Mouse (Mus musculus) mouse embryonic stem cell (cell line): ENCODE data around the gene Trf.

ENCODE experiments used
- in situ Hi-C, 2 experiments: fragments of 300-500 bp; cut with MboI; formaldehyde crosslinking; loops; 1 replicate in 1 of 2; 3 replicates in 1 of 2; pipeline ENCODE4 v1.14.3; 2019 to 2020; ENCODE audit warnings: low sequenced_read_pairs in 2 of 2, low pct_unique_long_range_greater_than_20kb in 1 of 2, mixed read lengths in 1 of 2; ENCODE audit not compliant: unreplicated experiment in 1 of 2

Gene Trf

DNA sequence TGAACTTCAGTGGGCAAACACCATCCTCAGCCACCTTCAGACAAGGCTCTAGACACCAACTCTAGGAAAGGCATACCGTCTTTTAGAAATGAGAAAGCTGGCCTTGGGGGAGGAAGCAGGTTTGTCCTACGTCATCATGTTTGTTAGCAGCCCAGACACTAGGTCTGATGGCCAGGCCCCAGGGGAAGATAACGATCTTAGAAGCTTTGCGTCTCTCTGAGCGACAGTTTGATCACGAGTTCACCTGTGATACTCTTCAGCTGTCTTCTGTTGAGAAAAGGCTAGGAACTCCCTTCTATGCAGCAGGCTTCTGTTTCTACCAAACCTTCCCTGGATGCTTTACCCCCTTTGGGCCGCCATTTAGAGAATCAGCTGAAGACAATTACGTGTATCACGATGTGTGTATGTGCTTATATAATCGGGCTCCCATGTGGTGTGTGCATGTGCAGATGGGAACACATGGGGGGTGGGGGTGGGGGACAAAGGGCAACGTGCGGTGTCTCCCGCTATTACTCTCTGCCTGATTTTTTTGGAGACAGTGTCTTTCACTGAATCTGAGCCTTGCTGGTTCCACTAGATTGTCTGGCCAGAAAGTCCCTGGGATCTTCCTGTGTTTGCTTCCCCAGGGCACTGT lies 1.8 kb downstream of the Trf start:
- in situ Hi-C loops, result loop anchor here (5.0 to 10.0 kb wide), 2 partner anchors 64 to 76 kb away; partner anchors contain the start of genes 1300017J02Rik (in 1 of the 2) and Topbp1 (in 1 of the 2)

DNA sequence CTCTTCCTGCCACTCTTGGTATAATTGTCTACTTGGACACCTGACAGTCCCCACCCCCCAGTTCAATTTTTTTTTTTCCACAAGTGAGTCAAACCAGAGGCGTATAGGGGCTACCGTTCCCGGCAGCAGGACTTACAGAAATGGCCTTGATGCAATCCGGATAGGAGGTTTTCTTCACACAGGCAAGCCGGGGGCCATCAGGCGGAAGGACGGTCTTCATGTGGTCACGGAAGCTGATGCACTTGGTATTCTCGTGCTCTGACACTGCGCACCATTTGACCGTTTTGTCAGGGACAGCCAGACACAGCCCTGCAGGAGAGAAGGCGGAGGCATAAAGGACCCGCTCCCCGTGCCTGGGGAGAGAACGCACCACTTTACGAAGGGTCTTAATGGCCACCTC lies 2.5 kb downstream of the Trf start:
- in situ Hi-C loops, result loop anchor here (5.0 to 10.0 kb wide), 2 partner anchors 65 to 77 kb away; partner anchors contain the start of genes 1300017J02Rik (in 1 of the 2) and Topbp1 (in 1 of the 2)

DNA sequence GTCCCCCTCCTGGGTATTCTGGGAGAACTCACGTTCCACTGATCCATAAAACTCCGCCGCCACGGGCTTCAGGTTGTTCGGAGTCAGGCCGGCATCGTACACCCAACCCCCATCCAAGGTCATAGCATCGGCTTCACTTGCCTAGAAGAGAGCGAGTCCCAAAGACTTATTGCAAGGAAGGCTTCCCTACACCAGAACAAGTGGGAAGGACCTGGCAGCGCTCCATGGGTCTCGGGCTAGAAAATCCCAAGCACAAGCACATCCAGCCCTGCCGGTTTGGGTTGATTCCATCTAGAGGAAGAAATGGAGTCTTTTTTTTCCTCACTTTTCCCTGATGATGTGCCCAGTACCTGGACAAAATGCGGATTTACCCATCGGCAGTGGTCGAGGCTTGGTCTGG lies 3.4 kb downstream of the Trf start:
- in situ Hi-C loops, result loop anchor here (5.0 to 10.0 kb wide), 2 partner anchors 65 to 78 kb away; partner anchors contain the start of genes 1300017J02Rik (in 1 of the 2) and Topbp1 (in 1 of the 2)

DNA sequence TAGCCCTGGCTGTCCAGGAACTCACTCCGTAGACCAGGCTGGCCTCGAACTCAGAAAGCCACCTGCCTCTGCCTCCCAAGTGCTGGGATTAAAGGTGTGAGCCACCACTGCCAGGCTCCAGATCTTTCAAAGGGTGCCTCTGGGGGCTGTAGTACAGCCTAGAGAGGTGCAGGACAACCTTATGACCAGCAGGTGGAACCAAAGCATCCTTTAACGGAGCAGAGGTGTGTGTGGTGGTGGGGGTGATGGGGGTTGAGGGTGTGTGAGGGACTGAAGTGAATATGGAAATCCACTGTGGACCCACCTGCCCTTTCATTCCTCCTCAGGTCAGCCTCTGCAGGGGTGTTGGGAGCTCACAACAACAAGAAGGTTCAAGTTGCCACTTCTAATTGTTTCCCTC lies 4.8 kb downstream of the Trf start:
- in situ Hi-C loops, result loop anchor here (5.0 to 10.0 kb wide), 2 partner anchors 67 to 79 kb away; partner anchors contain the start of genes 1300017J02Rik (in 1 of the 2) and Topbp1 (in 1 of the 2)

DNA sequence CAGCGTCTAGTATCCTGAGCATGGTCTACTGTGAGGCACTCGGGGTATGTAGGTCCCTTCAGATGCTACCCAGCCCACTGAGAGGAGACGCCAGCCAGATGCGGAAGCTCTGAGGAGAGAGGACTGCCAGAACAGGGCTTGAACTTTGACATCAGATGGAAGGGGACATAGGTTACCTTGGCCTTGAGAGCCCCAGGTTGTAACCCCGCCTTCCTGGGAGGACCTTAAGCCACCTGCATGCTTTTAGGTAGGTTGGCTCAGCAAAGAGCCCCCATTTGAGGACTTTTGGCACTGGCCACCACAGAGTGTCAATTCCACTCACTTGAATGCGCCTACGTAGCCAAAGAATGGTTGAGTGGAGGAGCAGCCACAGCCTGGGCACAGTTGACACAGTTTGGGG lies 5.5 kb downstream of the Trf start:
- in situ Hi-C loops, result loop anchor here (5.0 to 10.0 kb wide), 2 partner anchors 68 to 80 kb away; partner anchors contain the start of genes 1300017J02Rik (in 1 of the 2) and Topbp1 (in 1 of the 2)

DNA sequence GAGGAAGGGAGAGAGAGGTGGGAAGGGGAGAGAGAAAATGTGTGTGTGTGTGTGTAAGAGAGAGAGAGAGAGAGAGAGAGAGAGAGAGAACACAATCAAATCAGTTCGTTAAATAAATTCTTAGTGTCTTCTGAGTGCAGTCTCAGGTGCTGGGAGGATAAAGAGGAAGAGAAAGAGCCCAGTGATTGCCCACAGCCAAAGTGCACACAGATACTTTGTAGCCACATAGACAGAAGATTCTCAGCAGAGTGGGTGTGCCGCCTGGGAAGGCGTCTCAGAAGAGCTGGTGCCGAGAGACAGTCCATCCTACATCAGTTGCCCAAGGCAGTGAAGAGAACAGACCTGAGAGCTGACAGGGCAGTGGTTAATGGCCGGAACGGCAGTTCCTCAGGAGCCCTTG lies 16.0 kb downstream of the Trf start:
- in situ Hi-C loops, result no loop called here

DNA sequence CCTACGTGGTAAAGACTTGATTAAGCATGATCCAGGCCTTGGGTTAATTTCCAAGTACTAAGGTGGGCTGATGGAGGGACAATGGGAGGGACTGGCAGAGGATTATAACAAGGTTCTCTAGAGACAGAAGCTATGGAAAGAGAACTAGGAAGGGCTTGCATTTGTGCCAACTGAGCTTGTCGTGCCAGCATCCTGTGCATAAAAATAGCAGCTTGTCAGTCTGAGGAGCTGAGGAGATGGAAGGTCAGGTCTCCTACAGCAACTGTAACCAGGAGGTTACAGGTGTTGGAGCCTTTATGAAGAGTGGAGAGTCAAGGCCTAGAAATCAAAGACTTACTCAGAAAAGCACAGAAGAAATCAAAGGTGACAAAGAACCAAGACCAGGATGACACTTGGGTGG lies 16.6 kb downstream of the Trf start:
- in situ Hi-C loops, result no loop called here

DNA sequence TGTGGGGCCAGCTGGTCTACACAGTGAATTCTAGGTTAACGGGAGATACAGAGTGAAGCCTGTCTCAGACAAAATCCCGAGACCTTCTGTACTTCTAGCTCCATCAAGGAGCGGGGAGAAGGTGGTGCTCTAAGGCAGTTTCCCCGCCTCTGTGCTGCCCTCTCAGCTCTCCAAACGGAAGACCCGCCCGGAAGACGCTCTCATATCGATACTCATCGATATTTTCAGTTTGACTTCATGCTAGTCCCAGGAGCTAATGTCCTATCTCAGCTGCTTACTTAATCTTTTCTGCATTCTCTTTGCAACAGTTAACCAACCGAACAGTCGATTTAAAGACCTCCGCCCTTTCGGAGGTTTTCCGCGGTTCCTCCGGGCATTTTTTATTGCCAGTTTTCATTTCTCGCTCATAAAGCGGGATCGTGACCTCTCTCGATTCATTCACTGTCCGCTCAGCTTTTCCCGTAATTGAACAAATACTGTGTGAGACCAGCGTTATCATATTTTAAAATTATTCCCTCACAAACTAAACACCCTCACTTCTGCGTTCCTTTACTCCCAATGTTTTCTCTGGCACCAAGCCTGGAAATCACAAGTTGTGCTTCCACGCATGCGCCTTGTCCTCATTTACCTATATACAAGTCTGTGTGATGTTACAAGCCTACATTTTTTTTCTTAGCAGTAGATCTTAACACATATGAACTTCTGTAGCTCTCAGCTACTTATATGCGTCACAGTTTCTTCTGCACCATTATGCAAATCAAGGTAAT lies 17.4 kb downstream of the Trf start:
- in situ Hi-C loops, result no loop called here

DNA sequence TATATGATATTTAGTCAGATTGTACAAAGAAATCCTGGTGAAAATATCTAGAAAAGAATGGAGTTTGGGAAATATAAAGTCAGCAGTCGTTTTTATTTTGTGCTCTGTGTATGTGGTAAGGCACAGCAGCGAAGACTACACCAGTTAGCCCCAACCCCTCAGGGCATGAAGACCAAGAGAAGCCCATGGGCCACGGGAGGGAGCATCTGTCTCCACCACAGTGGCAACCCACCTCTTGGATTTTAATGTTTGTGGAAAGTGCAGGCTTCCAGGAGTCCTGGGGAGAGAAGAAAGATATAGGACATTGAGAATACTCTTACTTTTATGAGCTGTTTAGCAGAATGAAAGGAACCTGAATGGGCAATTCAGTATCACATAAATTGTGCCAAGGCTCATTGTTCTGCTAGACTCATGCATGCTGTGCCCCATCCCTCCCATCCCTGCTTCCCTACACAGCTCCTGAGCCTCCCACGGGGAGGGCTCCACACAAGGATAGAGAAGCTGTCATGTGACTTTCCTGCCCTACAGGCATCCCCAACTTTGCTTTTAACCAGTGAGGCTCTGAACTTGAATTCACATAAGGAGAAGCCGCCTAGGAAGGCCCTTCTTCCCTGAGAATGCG lies 21.3 kb downstream of the Trf start:
- in situ Hi-C loops, result no loop called here

DNA sequence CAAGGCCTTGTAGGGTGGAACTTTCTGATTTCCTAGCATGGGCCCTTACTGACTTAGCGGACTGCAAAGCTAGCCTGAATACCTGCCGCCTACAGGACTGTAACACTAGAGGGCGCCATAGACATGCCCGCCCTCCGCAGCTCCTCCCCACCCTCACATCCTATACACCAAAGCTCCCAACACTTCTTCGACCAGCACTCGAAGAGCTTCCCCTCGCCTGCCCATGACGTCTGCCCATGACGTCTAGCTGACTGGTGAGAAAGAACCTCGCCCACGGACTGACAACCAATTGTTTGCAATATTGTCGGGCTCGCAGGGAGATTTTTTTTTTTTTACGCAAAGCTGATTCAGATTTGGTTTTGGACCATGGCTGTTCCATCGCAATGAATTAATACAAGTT lies 22.4 kb downstream of the Trf start:
- in situ Hi-C loops, result no loop called here

DNA sequence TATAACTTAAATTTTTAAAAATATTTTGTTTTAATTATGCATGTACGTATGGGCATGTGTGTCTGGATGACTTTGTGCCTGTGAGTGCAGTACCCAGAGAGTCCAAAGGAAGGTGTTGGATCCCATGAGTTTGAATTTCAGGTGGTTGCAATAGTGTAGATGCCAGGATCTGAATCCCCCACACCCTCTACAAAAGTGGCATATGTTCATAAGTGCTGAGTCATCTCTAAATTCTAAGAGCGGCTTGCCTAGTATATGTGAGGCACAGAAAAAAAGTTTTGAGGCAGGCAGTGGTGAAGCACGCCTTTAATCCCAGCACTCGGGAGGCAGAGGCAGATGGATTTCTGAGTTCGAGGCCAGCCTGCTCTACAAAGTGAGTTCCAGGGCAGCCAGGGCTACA lies 24.5 kb downstream of the Trf start:
- in situ Hi-C loops, result no loop called here

DNA sequence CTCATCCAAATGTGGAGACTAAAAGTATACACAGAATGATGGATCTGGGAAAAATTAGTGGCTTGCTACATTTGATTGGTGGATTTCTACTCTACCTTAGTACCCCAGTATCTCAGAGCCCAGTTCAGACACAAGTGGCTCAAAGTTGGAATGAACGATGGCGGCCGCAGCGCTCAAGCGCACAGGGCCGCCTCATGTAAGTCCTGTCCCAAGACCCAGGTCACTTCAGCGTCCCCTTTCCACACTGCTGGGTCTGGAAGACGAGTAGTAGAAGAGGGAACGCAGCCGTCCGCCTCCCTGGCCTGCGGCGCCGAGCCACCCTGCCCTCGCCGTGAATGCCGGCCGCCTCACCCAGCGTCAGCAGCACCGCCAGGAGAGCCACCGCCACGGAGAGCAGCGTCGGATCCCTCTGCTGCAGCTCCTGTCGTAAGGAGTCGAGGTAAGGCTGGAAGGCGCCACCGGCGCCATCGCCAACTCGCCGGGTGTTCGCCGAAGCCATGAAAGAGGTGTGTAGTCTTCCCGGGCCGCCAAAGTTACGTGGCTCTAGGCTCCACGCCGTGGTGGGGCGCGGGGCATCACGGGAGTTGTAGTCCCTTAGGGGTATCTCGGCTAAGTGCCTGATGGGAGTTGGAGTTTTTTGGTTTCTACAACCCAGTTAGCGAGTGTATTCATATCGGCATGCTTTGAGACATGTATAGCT lies 28.5 kb downstream of the Trf start, which contains the start of gene Srprb:
TSS of gene Srprb (minus strand) at position 577 of the 700 bp plus-strand sequence.
- in situ Hi-C loops, result no loop called here

DNA sequence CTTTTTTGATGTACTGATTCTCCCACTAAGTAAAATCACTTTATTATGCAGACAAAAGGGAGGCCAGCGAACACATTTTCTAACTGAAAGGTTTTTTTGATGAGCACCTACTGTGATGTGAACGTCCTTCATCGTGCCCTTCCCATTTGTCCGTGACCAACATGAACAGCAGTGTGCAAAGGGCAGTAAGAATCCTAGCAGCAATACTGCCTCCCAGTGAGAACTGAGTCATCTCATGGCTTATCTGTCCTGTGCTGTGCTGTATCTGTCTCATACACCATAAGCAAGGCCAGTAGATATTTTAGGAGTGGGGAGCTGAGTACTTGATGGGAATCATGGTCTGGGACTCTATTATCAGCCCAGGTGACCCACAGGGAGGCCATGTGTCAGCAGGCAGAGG lies 41.8 kb downstream of the Trf start:
- in situ Hi-C loops, result no loop called here

DNA sequence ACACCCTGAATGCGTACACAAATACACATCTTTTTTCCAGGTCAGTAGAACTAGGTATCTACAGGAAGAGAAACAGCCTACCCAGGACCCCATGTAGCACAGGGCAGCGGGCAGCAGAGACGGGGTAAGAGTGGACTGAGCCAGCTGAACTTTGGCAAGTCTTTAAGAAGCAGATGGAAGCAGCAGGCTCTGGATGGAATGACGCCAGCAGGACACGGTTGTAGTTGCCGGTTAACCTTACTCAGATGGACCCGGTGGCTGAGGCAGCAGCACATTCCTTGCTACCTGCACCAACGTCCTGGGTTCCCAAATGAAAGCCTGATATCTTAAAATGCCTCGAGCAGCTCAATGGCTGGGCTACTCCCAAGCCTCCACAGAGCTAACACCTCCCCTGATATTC lies 43.5 kb downstream of the Trf start:
- in situ Hi-C loops, result no loop called here

DNA sequence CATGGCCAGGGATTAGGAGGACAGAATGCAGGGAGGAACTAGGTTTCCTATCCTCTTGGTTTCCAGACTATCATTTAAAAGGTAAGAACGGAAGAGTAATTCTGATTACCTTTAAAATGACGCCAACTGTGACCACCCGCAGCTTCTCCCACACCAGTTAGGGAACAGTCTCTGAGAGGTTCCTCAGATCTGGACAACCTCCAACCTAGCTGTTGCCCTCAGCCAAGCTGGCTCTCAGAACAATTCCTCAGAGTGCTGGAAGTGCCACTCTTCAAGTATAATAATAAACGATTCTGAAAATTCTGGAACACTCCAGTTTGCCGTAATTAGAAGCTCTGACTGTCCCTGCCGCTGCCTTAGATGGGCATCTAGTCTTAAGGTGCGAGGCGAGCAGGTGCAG lies 44.3 kb downstream of the Trf start:
- in situ Hi-C loops, result no loop called here

DNA sequence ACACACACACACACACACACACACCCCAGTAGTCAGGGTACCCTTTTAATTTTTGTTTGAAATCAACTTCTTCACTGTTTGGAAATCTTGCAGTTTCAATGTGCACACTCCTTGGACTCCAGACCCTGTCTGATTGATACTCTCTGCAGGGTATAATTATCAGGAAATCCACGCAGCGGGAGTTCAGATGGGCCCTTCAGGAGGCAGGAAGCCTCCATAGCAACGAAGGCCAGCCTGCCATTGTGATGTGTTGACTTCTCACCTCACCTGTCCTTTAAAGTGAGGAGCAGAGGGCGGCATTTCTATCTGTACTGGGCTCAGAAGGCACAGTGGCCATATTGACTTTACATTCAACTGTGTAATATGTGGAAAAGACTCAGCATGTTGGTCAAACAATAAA lies 45.4 kb downstream of the Trf start:
- in situ Hi-C loops, result no loop called here

DNA sequence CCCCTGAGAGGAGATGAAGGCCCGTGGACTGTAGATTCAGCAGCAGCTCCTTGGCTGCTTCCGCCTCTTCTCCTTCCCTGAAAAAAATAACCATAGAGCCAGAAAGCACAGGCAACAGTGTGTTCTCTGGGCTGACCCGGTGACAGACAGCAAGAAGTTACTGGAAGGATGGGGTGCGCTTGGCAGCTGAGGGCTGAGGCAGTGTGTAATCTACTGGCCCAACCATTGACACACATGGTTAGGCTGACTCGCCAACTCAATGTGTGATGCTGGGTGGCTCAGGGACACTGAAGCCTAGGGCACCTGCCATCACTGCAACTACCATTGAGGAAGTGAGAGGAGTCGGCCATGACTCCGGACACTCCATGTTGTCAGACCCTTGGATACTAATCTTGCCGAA lies 48.4 kb downstream of the Trf start:
- in situ Hi-C loops, result no loop called here

DNA sequence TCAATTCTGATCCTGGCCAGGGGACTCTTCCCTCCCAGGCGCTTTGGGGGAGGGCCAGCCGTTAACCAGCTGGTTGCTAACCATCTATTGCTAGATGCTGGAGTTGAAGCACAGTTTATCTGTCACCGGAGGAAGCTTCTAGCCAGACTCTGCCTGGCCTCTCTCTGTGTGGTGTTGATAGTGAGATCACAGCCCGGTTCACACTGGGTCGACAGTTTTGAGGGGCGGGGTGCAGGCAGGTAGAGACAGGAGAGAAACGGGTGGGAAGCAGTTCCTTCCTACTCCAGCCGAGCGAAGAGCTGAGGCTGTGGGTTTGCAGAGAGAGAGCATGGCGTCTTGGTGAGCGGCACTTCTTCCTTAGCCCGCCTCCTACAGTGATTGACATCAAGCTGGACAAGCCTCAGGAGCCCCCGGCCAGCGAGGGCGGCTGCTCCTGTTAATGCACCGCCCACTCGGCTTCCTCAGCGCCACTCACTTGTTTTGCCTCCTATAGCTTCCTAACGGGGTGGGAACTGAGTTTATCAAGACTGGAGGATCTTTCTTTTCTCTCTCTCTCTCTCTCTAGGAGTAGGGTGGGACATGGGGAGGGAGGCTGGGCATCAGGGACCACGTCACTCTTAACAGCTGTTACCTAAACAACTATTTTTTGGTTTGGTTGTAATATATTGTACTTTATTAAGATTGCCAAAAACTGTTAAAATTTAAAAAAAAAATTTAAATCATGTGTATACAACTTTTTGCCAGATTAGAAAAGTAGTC lies 49.3 kb downstream of the Trf start:
- in situ Hi-C loops, result no loop called here
